Mouse (Mus musculus) kidney, postnatal 0 days (tissue): ENCODE measurements around the gene Farp1. TPM values are rescaled to one million over a fixed set of nuclear protein-coding genes. Genes with fewer than 3 reads are reported as not detected.

Experiments used
- ATAC-seq: fragments of 200-750 bp; cut with Nextera tagmentation; replicated peaks from 2 replicates; pipeline ENCODE4 v1.8.0; 2017; ENCODE audit warnings: low read depth, moderate number of reproducible peaks, moderate TSS enrichment, moderate library complexity; ENCODE audit not compliant: low FRiP score
- DNase-seq: peaks from one replicate; pipeline ENCODE4 v3.0.0-alpha.2; 2016; ENCODE audit warnings: low spot score
- H3K27ac ChIP-seq: fragments of 300-500 bp; sonication (generic); 2 replicates; pipeline ENCODE4 v1.5.1; 2014; ENCODE audit warnings: mild to moderate bottlenecking
- H3K27me3 ChIP-seq: fragments of 300-500 bp; sonication (generic); 2 replicates; pipeline ENCODE4 v1.6.1; 2014; ENCODE audit warnings: low read length, mixed read lengths; ENCODE audit not compliant: insufficient read depth
- H3K36me3 ChIP-seq: fragments of 300-500 bp; sonication (generic); 2 replicates; pipeline ENCODE4 v1.6.1; 2014; ENCODE audit warnings: low read length, mixed read lengths; ENCODE audit not compliant: insufficient read depth
- H3K4me1 ChIP-seq: fragments of 300-500 bp; sonication (generic); replicated peaks from 2 replicates; pipeline ENCODE4 v1.6.1; 2014; ENCODE audit warnings: antibody characterized with exemption, low read length, mixed read lengths; ENCODE audit not compliant: insufficient read depth
- H3K4me2 ChIP-seq: fragments of 300-500 bp; sonication (generic); 2 replicates; pipeline ENCODE4 v1.6.1; 2014; ENCODE audit warnings: mild to moderate bottlenecking, low read length, moderate library complexity, mixed read lengths
- H3K4me3 ChIP-seq: fragments of 300-500 bp; sonication (generic); replicated peaks from 2 replicates; pipeline ENCODE4 v1.5.1; 2014; ENCODE audit warnings: low read depth, low read length
- H3K9ac ChIP-seq: fragments of 300-500 bp; sonication (generic); 2 replicates; pipeline ENCODE4 v1.6.1; 2014; ENCODE audit warnings: low read depth, low read length
- H3K9me3 ChIP-seq: fragments of 300-500 bp; sonication (generic); replicated peaks from 2 replicates; pipeline ENCODE4 v1.6.1; 2016; ENCODE audit warnings: low read length, inconsistent platforms, mixed read lengths
- CTCF ChIP-seq: IDR thresholded peaks from 2 replicates; pipeline ENCODE4 v1.5.1; 2016; ENCODE audit warnings: antibody characterized with exemption, low read depth, mild to moderate bottlenecking, moderate library complexity
- WGBS: fragments of 180-500 bp; shearing (Covaris S2); extraction: QIAGEN DNeasy Blood & Tissue Kit; methylation state at CpG from one replicate; pipeline ENCODE4 v1.1.7; 2014; 5-methylcytosine and 5-hydroxymethylcytosine counted together
- polyA plus RNA-seq: library from polyadenylated mRNA; unstranded; fragments of >200 nt; fragmentation: Nextera tagmentation; extraction: Ambion mirVana; gene quantifications from 2 replicates; pipeline ENCODE4 v1.2.1, GENCODE M21; 2015

Gene Farp1
- polyA plus RNA-seq, 1 experiment from 2014 or later: 23.4 TPM

DNA sequence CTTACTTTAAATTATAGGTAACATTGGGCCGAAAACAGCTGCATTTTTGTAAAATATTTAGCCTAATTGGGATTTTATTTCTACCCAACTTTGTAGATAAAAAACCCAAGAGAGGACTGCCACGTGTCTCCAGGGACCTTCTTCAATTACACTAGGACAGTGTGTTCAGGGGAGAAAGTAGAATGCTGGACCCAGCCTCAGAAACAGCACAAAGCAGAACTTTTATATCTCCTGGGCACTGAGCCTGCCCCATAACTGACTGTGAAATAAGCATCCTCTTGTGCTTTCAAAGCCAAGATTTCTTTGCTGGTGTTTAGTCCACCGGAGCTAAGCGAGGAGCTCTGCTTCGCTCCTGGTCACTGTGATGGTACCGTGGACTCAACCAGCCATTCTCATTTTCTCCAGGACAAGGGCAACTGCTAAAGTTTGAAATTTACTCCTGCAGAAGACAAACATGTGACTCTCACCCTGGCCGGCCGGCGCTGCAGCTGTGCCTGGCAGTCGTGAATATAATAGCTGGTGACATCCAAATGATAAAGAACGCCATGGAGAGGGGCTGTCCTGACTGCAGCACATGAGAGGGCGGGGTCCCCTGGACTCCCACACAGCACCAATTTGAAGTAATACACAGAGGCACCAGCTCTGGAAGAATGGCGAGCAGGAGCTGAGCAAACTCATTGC, 281.8 kb downstream of the Farp1 start:
- Histone ChIP-seq H3K36me3 (no peaks in the 10 kb centered on the region), H3K4me1 (peaks cover 14% of the 10 kb centered on the region), H3K9ac (no peak overlapping the region), H3K4me2 (no peak overlapping the region), H3K27ac (no peak overlapping the region), H3K4me3 (no peak overlapping the region), H3K9me3 (no peaks in the 10 kb centered on the region), H3K27me3 (no peaks in the 10 kb centered on the region)
- DNase-seq (no peak), ATAC-seq (peak; percentile 26; the same call in 1 of the 2 replicates)
- TF ChIP-seq CTCF: no peak
- 49% methylated on average over 13 of the region's 13 CpGs for WGBS

DNA sequence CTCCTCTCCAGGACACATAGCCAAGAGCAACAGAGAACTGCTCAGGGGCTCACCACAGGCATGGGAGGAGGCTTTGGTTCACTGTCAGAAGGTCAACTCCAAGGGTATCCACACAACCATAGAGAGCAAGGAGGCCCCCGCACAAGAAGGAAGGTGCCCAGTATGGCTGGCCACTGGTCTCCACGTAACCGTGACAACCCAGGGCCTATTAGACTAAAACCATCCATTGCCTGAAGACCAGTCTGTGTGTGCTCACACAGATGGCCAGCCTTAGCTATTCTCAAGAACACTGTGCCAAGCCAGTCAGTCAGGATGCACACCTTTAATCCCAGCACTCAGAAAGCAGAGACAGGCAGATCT, 282.3 kb downstream of the Farp1 start:
- no peak overlapping the region for H3K9ac ChIP-seq

DNA sequence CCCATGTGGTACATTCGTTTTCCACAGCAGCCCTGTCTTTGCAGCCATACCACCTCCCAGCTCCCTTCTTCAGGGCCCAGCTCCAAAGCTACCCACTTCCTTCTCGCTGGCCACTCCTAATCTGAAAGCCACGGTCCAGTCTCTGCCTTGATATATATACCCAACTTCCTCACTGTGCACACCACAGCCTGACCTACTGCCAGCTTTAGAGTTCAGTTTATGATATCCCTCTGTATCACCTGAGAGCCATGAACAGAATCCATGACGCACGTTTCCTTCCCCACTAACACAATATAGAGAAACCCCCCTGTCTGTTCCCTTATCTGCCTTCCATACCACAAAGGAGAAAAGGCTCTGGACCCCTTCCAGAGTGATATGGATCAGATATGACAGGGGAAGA, 283.4 kb downstream of the Farp1 start:
- H3K4me3 ChIP-seq: no peak overlapping the region

More for the DNA sequence above, 282.3 kb downstream of the Farp1 start:
- Histone ChIP-seq H3K4me2 (no peak overlapping the region), H3K36me3 (no peaks in the 10 kb centered on the region), H3K27ac (no peak overlapping the region), H3K4me3 (no peak overlapping the region), H3K9me3 (no peaks in the 10 kb centered on the region), H3K27me3 (no peaks in the 10 kb centered on the region), H3K4me1 (peaks cover 14% of the 10 kb centered on the region)
- no peak for TF ChIP-seq CTCF
- 68% methylated on average over 3 of the region's 3 CpGs for WGBS
- DNase-seq (no peak), ATAC-seq (peak; percentile 41)

DNA sequence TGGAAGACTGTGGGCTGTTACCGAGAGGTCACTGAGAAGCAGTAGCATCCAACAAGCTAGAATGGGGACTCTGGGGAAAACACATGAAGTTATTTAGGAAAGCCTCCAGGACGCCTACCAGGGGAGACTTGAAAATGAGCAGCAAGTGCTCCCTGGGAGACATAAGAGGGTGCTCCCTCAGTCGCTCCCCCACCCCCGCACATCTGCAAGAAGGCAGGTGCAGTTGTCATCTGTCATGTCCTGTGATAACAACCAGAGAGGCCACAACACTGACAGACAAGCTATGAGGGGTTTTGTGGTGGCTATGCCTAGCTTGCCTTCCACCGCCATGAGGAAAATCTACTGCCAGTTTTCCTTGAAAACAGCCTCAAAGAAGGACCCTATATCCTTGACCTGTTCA, 287.1 kb downstream of the Farp1 start:
- H3K27me3 ChIP-seq: no peaks in the 10 kb centered on the region
- peaks cover 11% of the 10 kb centered on the region for H3K4me1 ChIP-seq
- no peak overlapping the region for H3K4me3 ChIP-seq
- H3K27ac ChIP-seq: no peak overlapping the region
- no peaks in the 10 kb centered on the region for H3K9me3 ChIP-seq
- DNase-seq (no peak), ATAC-seq (no peak)
- WGBS: 87% methylated on average over 5 of the region's 5 CpGs
- H3K36me3 ChIP-seq: no peaks in the 10 kb centered on the region
- TF ChIP-seq CTCF: no peak
- H3K9ac ChIP-seq: no peak overlapping the region
- no peak overlapping the region for H3K4me2 ChIP-seq

More for the DNA sequence above, 283.4 kb downstream of the Farp1 start:
- H3K9ac ChIP-seq: no peak overlapping the region
- no peaks in the 10 kb centered on the region for H3K36me3 ChIP-seq
- TF ChIP-seq CTCF: no peak
- no peak overlapping the region for H3K27ac ChIP-seq
- peaks cover 14% of the 10 kb centered on the region for H3K4me1 ChIP-seq
- H3K9me3 ChIP-seq: no peaks in the 10 kb centered on the region
- 66% methylated on average over 5 of the region's 5 CpGs for WGBS
- H3K4me2 ChIP-seq: no peak overlapping the region
- DNase-seq: no peak
- no peaks in the 10 kb centered on the region for H3K27me3 ChIP-seq
- no peak for ATAC-seq

DNA sequence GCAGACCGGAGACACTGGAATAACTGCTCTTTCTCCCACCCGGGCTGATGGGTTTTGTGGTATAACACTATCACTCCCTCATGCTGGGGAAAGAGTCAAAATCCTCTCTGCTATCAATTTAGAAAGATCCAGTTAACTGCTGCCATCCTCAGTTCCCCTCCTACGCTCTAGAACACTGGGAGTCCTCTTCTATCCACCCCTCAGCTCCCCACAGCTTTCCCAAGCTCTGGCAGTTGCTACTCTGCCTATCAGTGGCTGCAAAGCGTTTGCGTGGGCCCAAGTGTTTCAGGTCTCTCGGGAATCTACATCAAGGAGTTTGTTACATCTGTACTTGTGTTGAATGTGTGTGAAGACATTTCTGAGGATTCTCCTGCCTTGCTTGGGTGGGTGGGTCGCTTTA, 287.6 kb downstream of the Farp1 start:
- WGBS: 73% methylated on average over 7 of the region's 7 CpGs
- Histone ChIP-seq H3K4me1 (peaks cover 10% of the 10 kb centered on the region; the same call in 1 of the 2 replicates), H3K27ac (no peak overlapping the region), H3K36me3 (no peaks in the 10 kb centered on the region), H3K27me3 (no peaks in the 10 kb centered on the region), H3K4me2 (no peak overlapping the region), H3K9ac (no peak overlapping the region), H3K4me3 (no peak overlapping the region), H3K9me3 (no peaks in the 10 kb centered on the region)
- ATAC-seq (no peak), DNase-seq (no peak)
- no peak for TF ChIP-seq CTCF

DNA sequence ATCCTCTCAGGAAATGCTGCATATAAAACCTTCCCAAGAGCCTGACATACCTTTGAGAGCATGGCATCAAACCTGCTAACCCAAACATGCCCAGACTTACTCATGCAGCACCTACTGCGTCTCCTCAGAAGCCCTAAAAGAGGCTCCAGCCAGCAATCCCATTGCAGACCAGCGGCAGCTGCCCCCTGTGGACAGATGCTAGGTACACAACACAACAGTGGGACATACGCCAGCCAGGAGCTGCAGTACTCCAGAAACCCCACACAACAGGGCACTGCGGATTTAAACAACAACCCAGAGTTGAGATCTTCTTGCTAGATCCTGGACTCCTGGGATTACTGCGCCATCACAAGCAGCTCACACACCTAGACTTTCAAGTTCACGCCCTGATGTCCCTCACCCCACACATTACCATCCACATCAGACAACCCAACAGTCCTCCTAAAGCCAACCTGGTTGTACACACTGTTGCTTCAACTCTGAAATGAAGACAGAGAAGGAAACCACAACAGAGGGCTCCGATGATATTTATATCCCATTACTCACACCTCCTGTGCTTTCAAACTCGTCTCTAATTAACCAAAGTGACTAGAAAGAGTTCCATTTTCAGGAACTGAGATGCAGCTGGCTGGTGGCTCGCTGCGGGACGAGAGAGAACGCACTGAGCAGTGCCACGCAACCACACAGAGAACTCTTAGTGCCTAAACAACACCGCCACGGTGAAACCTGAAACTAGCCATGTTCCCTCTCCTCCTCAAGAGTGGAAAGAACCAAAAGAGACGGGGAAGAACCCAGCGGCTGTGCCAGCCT, 289.7 kb downstream of the Farp1 start:
- Histone ChIP-seq H3K27me3 (no peaks in the 10 kb centered on the region), H3K27ac (no peak overlapping the region), H3K36me3 (no peaks in the 10 kb centered on the region), H3K4me1 (peaks cover 10% of the 10 kb centered on the region; the same call in 1 of the 2 replicates), H3K9me3 (no peaks in the 10 kb centered on the region), H3K4me2 (no peak overlapping the region), H3K9ac (no peak overlapping the region), H3K4me3 (no peak overlapping the region)
- ATAC-seq: no peak
- WGBS: 62% methylated on average over 17 of the region's 17 CpGs
- TF ChIP-seq CTCF: no peak
- no peak for DNase-seq
